Mouse (Mus musculus) Patski (cell line): ENCODE data around the gene Plekhh1. TPM values are rescaled to one million over a fixed set of nuclear protein-coding genes. Genes with fewer than 3 reads are reported as not detected.
"Not testable (repeated sequence)": the region's sequence is repeated elsewhere in the genome, so short reads cannot be mapped to it uniquely, and the experiment has no call there.

ENCODE experiments used
- ATAC-seq: fragments of 100-300 bp; one replicate; pipeline ENCODE4 v1.8.0; 2021
- CTCF ChIA-PET: fragments of 350-600 bp; sonication (Branson Sonifier 250); formaldehyde crosslinking; loops from one replicate; lab custom pipeline; 2022; ENCODE audit warnings: inconsistent platforms; lab: Charles Lee
- POLR2A ChIA-PET: fragments of 350-600 bp; sonication (Branson Sonifier 250); formaldehyde crosslinking; loops from one replicate; lab custom pipeline; 2022; ENCODE audit warnings: antibody characterized with exemption, inconsistent platforms; lab: Charles Lee
- DNase-seq: peaks from one replicate; pipeline ENCODE4 v3.0.0-alpha.2; 2011; ENCODE audit warnings: low read depth, low spot score
- H3K27me3 ChIP-seq: fragments of 371-371 bp; one replicate; pipeline ENCODE4 v1.5.1; 2021
- CTCF ChIP-seq: fragments of 100-300 bp; IDR thresholded peaks from one replicate; pipeline ENCODE4 v1.5.1; 2021
- in situ Hi-C: fragments of 300-500 bp; cut with MboI; formaldehyde crosslinking; loops from 3 replicates; pipeline ENCODE4 v1.11.1; 2018; ENCODE audit warnings: low pct_unique_long_range_greater_than_20kb, mixed read lengths
- polyA plus RNA-seq: library from polyadenylated mRNA; unstranded; gene quantifications from one replicate; pipeline ENCODE4 v1.2.3, GENCODE M21; 2021

Plekhh1 gene
- polyA plus RNA-seq, 1 experiment from 2014 or later, result 3.9 TPM

- CTCF ChIA-PET, result no interaction called here
Measured at GRCm38 (mm10) chr12:79002978-79003377, 26.0 kb upstream of the Plekhh1 start.

GRCm38 (mm10) chr12:79005456-79005855, 23.5 kb upstream of the Plekhh1 start:
- in situ Hi-C loops, result no loop called here
- no peak for DNase-seq
- ChIA-PET CTCF (interaction anchor here (1.6 kb wide), 1 partner anchor 87 kb away, joined by 4 read pairs; no protein-coding TSS in a partner anchor), POLR2A (no interaction called here)
- TF ChIP-seq CTCF, result no peak
- peaks cover 6% of the 10 kb centered on the region for H3K27me3 ChIP-seq
- ATAC-seq, result no peak

More at GRCm38 (mm10) chr12:79002978-79003377, 26.0 kb upstream of the Plekhh1 start:
- POLR2A ChIA-PET, result no interaction called here
- ATAC-seq (no peak), DNase-seq (no peak)
- in situ Hi-C loops, result no loop called here
- TF ChIP-seq CTCF, result no peak
- peaks cover 6% of the 10 kb centered on the region for H3K27me3 ChIP-seq

GRCm38 (mm10) chr12:79006076-79006475, 22.9 kb upstream of the Plekhh1 start:
- ATAC-seq, result peak; percentile 10
- ChIA-PET POLR2A (no interaction called here), CTCF (interaction anchor here (1.6 to 2.2 kb wide), 2 partner anchors 87 to 88 kb away, joined by 4 to 5 read pairs; no protein-coding TSS in a partner anchor)
- peaks cover 6% of the 10 kb centered on the region for H3K27me3 ChIP-seq
- no peak for TF ChIP-seq CTCF
- in situ Hi-C loops, result no loop called here
- DNase-seq, result no peak

- CTCF ChIA-PET, result interaction anchor here (2.2 kb wide), 1 partner anchor 88 kb away, joined by 5 read pairs; no protein-coding TSS in a partner anchor
- POLR2A ChIA-PET, result no interaction called here
- DNase-seq (no peak), ATAC-seq (peak; percentile 47)
- H3K27me3 ChIP-seq, result peaks cover 6% of the 10 kb centered on the region
- TF ChIP-seq CTCF, result peak; percentile 70
- in situ Hi-C loops, result no loop called here
Measured at GRCm38 (mm10) chr12:79006478-79007125, 22.4 kb upstream of the Plekhh1 start.

GRCm38 (mm10) chr12:79007126-79007753, 21.7 kb upstream of the Plekhh1 start, which contains the start of gene Tmem229b:
Tmem229b (minus strand) TSS chr12:79007627.
- peaks cover 6% of the 10 kb centered on the region for H3K27me3 ChIP-seq
- ATAC-seq (peak; percentile 70), DNase-seq (no peak)
- in situ Hi-C loops, result no loop called here
- ChIA-PET POLR2A (no interaction called here), CTCF (interaction anchor here (2.2 kb wide), 1 partner anchor 89 kb away, joined by 5 read pairs; no protein-coding TSS in a partner anchor)
- no peak for TF ChIP-seq CTCF

GRCm38 (mm10) chr12:79010569-79010968, 18.4 kb upstream of the Plekhh1 start:
- no peak for DNase-seq
- ChIA-PET CTCF (interaction anchor here (1.1 kb wide), 1 partner anchor 91 kb away, joined by 3 read pairs; no protein-coding TSS in a partner anchor), POLR2A (no interaction called here)
- no peak for ATAC-seq
- TF ChIP-seq CTCF, result no peak
- in situ Hi-C loops, result no loop called here
- H3K27me3 ChIP-seq, result peaks cover 3% of the 10 kb centered on the region

GRCm38 (mm10) chr12:79016109-79016508, 12.9 kb upstream of the Plekhh1 start:
- no peak for ATAC-seq
- no peak for TF ChIP-seq CTCF
- CTCF ChIA-PET, result interaction anchor here (1.8 to 2.6 kb wide), 2 partner anchors 7 to 98 kb away, joined by 4 to 6 read pairs; no protein-coding TSS in a partner anchor
- H3K27me3 ChIP-seq, result peaks cover 3% of the 10 kb centered on the region
- in situ Hi-C loops, result no loop called here
- DNase-seq, result no peak
- POLR2A ChIA-PET, result no interaction called here

GRCm38 (mm10) chr12:79017994-79018399, 11.0 kb upstream of the Plekhh1 start:
- ChIA-PET CTCF (interaction anchor here (1.4 kb wide), 1 partner anchor 99 kb away, joined by 6 read pairs; no protein-coding TSS in a partner anchor), POLR2A (interaction anchor here (0.6 to 1.1 kb wide), 2 partner anchors 9 to 11 kb away, joined by 5 to 6 read pairs; partner anchors contain the start of gene Plekhh1)
- TF ChIP-seq CTCF, result no peak
- DNase-seq (no peak), ATAC-seq (no peak)
- peaks cover under 1% of the 10 kb centered on the region for H3K27me3 ChIP-seq
- in situ Hi-C loops, result no loop called here

GRCm38 (mm10) chr12:79021902-79022301, 7.1 kb upstream of the Plekhh1 start:
- ChIA-PET CTCF (interaction anchor here (3.1 to 3.7 kb wide), 2 partner anchors 75 to 103 kb away, joined by 13 to 15 read pairs; no protein-coding TSS in a partner anchor), POLR2A (no interaction called here)
- in situ Hi-C loops, result loop anchor here (5.0 kb wide), 2 partner anchors 75 to 100 kb away; no protein-coding TSS in a partner anchor
- ATAC-seq, result no peak
- no peak for DNase-seq
- TF ChIP-seq CTCF, result no peak
- no peaks in the 10 kb centered on the region for H3K27me3 ChIP-seq

GRCm38 (mm10) chr12:79022882-79023281, 6.1 kb upstream of the Plekhh1 start:
- H3K27me3 ChIP-seq, result no peaks in the 10 kb centered on the region
- TF ChIP-seq CTCF, result peak; percentile 87
- POLR2A ChIA-PET, result interaction anchor here (1.4 kb wide), 1 partner anchor 44 kb away, joined by 3 read pairs; no protein-coding TSS in a partner anchor
- CTCF ChIA-PET, result interaction anchor here (0.7 to 3.7 kb wide), 6 partner anchors 8 to 104 kb away, joined by 3 to 15 read pairs (median 4); no protein-coding TSS in a partner anchor
- peak; percentile 62 for ATAC-seq
- in situ Hi-C loops, result loop anchor here (5.0 kb wide), 2 partner anchors 74 to 101 kb away; no protein-coding TSS in a partner anchor
- DNase-seq, result no peak

GRCm38 (mm10) chr12:79027526-79027925, 1.4 kb upstream of the Plekhh1 start:
- CTCF ChIA-PET, result interaction anchor here (1.5 kb wide), 1 partner anchor 8 kb away, joined by 3 read pairs; no protein-coding TSS in a partner anchor
- ATAC-seq, POLR2A ChIA-PET: not testable (repeated sequence)

More at GRCm38 (mm10) chr12:79027526-79027925, 1.4 kb upstream of the Plekhh1 start:
- DNase-seq, in situ Hi-C loops, H3K27me3 ChIP-seq: not testable (repeated sequence)
